Mouse (Mus musculus): Measurements from ENCODE around the gene Six4.

DNA sequence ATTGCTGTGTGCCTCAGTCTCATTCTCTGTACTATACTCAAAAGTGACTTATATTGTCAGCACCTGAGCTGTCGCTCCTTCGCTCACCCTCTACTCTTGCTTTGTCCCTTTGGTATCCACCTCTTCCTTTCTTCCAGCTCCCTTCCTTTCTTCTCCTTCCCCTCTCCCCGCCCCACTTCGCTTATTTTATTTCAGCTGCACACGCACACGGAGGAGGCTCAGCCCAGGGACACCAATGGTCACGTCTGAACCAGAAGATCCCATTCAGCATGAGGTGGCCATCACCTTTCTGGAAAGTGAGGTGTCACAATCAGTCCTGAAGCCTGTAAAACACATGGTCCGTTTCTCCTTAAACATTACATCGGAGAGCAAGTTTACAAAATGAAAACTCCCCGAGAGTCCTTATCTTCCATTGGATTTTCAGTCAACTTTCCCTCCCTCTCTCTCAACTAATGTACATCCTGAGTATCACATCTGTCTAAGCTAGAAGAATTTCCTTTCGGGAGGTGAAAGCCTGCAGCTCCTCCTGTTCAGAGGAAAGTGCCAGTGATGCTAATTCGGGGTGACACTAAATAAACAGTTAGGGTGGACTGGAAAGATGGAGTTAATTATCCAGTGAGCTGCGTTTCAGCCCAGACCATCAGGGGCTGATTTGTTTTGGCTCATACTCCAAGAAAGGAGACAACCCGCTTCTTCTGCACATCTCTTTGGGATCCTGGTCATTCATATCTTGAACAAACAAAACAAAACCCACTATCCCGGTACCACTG lies 62.3 kb downstream of the Six4 start:
- no peak for TF ChIP-seq GATA1 (IDR thresholded peaks at IDR 0.05; ENCODE audit: borderline replicate concordance, low read length)
- no peak for TF ChIP-seq FLI1 (IDR thresholded peaks at IDR 0.05; ENCODE audit: low read length)
